Mouse (Mus musculus): ENCODE data around the gene Gm21095.
"Not testable (repeated sequence)": the region's sequence is repeated elsewhere in the genome, so short reads cannot be mapped to it uniquely, and the experiment has no call there.

Gm21095 gene

DNA sequence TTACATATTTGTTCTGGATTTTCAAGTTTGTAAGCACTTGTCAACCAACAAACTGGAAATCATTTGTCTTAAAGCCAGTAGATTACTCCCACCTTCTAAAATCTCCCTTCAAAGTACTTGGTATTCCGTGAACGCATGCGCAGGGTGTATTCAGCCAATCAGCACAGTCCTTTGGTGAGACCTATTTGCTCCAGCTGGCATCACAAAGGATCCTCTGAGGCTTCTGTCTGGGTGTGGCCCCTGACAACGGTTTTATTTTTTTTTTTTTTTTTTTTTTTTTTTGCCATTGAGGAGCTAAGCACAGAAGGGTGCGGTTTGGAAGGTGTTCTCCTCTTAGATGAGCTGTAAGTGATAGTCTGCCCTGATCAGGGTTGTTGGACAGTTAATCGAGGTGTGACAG is at the start of gene Gm21095:
TSS of gene Gm21095 (plus strand) at position 301 of the 400 bp plus-strand sequence.
- not testable (repeated sequence) for DNase-seq (ENCODE audit: low read depth, low spot score)
